Mouse (Mus musculus) midbrain, embryonic 14.5 days (tissue): Measurements from ENCODE around the gene Anks1b. TPM values are rescaled to one million over a fixed set of nuclear protein-coding genes. Genes with fewer than 3 reads are reported as not detected.

Experiments used
- ATAC-seq: fragments of 200-750 bp; cut with Nextera tagmentation; 2 replicates; pipeline ENCODE4 v1.8.0; 2017; ENCODE audit warnings: moderate number of reproducible peaks, moderate library complexity; ENCODE audit not compliant: low FRiP score, low TSS enrichment
- DNase-seq: peaks from one replicate; pipeline ENCODE4 v3.0.0-alpha.2; 2015
- H3K27ac ChIP-seq: fragments of 300-500 bp; sonication (generic); replicated peaks from 2 replicates; pipeline ENCODE4 v1.5.1; 2014; ENCODE audit warnings: mild to moderate bottlenecking, low read depth, low read length, moderate library complexity
- H3K27me3 ChIP-seq: fragments of 300-500 bp; sonication (generic); 2 replicates; pipeline ENCODE4 v1.6.1; 2014; ENCODE audit warnings: low read length, control low read depth, mixed read lengths; ENCODE audit not compliant: control insufficient read depth, insufficient read depth
- H3K36me3 ChIP-seq: fragments of 300-500 bp; sonication (generic); 2 replicates; pipeline ENCODE4 v1.6.1; 2014; ENCODE audit warnings: low read length, control low read depth; ENCODE audit not compliant: control insufficient read depth, insufficient read depth
- H3K4me1 ChIP-seq: fragments of 300-500 bp; sonication (generic); 2 replicates; pipeline ENCODE4 v1.6.1; 2014; ENCODE audit warnings: mild to moderate bottlenecking, antibody characterized with exemption, low read length, control low read depth; ENCODE audit not compliant: control insufficient read depth, insufficient read depth
- H3K4me2 ChIP-seq: fragments of 300-500 bp; sonication (generic); 2 replicates; pipeline ENCODE4 v1.6.1; 2014; ENCODE audit warnings: mild to moderate bottlenecking, low read length, moderate library complexity
- H3K4me3 ChIP-seq: fragments of 300-500 bp; sonication (generic); replicated peaks from 2 replicates; pipeline ENCODE4 v1.5.1; 2014; ENCODE audit warnings: low read depth, low read length
- H3K9ac ChIP-seq: fragments of 300-500 bp; sonication (generic); replicated peaks from 2 replicates; pipeline ENCODE4 v1.6.1; 2014; ENCODE audit warnings: mild to moderate bottlenecking, low read length, moderate library complexity
- H3K9me3 ChIP-seq: fragments of 300-500 bp; sonication (generic); 2 replicates; pipeline ENCODE4 v1.6.1; 2016; ENCODE audit warnings: low read length, control low read depth, mixed read lengths; ENCODE audit not compliant: control insufficient read depth
- WGBS: fragments of 180-500 bp; shearing (Covaris S2); extraction: QIAGEN DNeasy Blood & Tissue Kit; methylation state at CpG from one replicate; pipeline ENCODE4 v1.1.7; 2014; 5-methylcytosine and 5-hydroxymethylcytosine counted together
- polyA plus RNA-seq: library from polyadenylated mRNA; unstranded; fragments of >200 nt; fragmentation: Nextera tagmentation; extraction: Ambion mirVana; gene quantifications from 2 replicates; pipeline ENCODE4 v1.2.1, GENCODE M21; 2014

The Anks1b gene
- polyA plus RNA-seq, 1 experiment from 2014 or later = 73.1 TPM

- Histone ChIP-seq H3K27ac (no peak overlapping the region), H3K36me3 (no peaks in the 10 kb centered on the region), H3K4me2 (no peak overlapping the region), H3K27me3 (no peaks in the 10 kb centered on the region), H3K4me3 (no peak overlapping the region), H3K9me3 (no peaks in the 10 kb centered on the region), H3K4me1 (no peaks in the 10 kb centered on the region), H3K9ac (no peak overlapping the region)
- 55% methylated on average over 13 of the region's 13 CpGs for WGBS
- DNase-seq = no peak
- no peak for ATAC-seq
Measured at GRCm38 (mm10) chr10:90779561-90780400, 906.5 kb downstream of the Anks1b start.

GRCm38 (mm10) chr10:90784981-90785650, 911.8 kb downstream of the Anks1b start:
- Histone ChIP-seq H3K27ac (no peak overlapping the region), H3K9me3 (no peaks in the 10 kb centered on the region), H3K4me3 (no peak overlapping the region), H3K36me3 (no peaks in the 10 kb centered on the region), H3K9ac (no peak overlapping the region), H3K27me3 (no peaks in the 10 kb centered on the region), H3K4me2 (no peak overlapping the region), H3K4me1 (no peaks in the 10 kb centered on the region)
- WGBS = 55% methylated on average over 4 of the region's 4 CpGs
- DNase-seq = no peak
- ATAC-seq = no peak

- no peak overlapping the region for H3K4me2 ChIP-seq
- no peak for ATAC-seq
- 91% methylated on average over 8 of the region's 8 CpGs for WGBS
Measured at GRCm38 (mm10) chr10:90785680-90786079, 912.4 kb downstream of the Anks1b start.

GRCm38 (mm10) chr10:90803112-90803511, 929.8 kb downstream of the Anks1b start:
- no peaks in the 10 kb centered on the region for H3K9me3 ChIP-seq
- DNase-seq (no peak), ATAC-seq (no peak)
- no peak overlapping the region for H3K4me3 ChIP-seq
- no peak overlapping the region for H3K27ac ChIP-seq
- no peaks in the 10 kb centered on the region for H3K27me3 ChIP-seq
- no peaks in the 10 kb centered on the region for H3K36me3 ChIP-seq
- H3K9ac ChIP-seq = no peak overlapping the region
- H3K4me1 ChIP-seq = no peaks in the 10 kb centered on the region
- WGBS = 48% methylated on average over 6 of the region's 6 CpGs
- H3K4me2 ChIP-seq = no peak overlapping the region

More at GRCm38 (mm10) chr10:90785680-90786079, 912.4 kb downstream of the Anks1b start:
- Histone ChIP-seq H3K27me3 (no peaks in the 10 kb centered on the region), H3K4me1 (no peaks in the 10 kb centered on the region), H3K9ac (no peak overlapping the region), H3K9me3 (no peaks in the 10 kb centered on the region), H3K27ac (no peak overlapping the region), H3K4me3 (no peak overlapping the region), H3K36me3 (no peaks in the 10 kb centered on the region)
- DNase-seq = no peak

GRCm38 (mm10) chr10:90804602-90805095, 931.3 kb downstream of the Anks1b start:
- no peak for DNase-seq
- 5% methylated on average over 4 of the region's 4 CpGs for WGBS
- no peak overlapping the region for H3K9ac ChIP-seq

GRCm38 (mm10) chr10:90808616-90809310, 935.5 kb downstream of the Anks1b start:
- DNase-seq (no peak), ATAC-seq (no peak)
- no peaks in the 10 kb centered on the region for H3K27me3 ChIP-seq
- no peak overlapping the region for H3K27ac ChIP-seq
- no peaks in the 10 kb centered on the region for H3K36me3 ChIP-seq
- H3K4me2 ChIP-seq = no peak overlapping the region
- no peak overlapping the region for H3K9ac ChIP-seq
- H3K4me3 ChIP-seq = no peak overlapping the region
- no peaks in the 10 kb centered on the region for H3K9me3 ChIP-seq
- WGBS = 84% methylated on average over 8 of the region's 8 CpGs
- H3K4me1 ChIP-seq = no peaks in the 10 kb centered on the region

More at GRCm38 (mm10) chr10:90804602-90805095, 931.3 kb downstream of the Anks1b start:
- H3K27ac ChIP-seq = no peak overlapping the region
- H3K36me3 ChIP-seq = no peaks in the 10 kb centered on the region
- H3K4me2 ChIP-seq = no peak overlapping the region
- ATAC-seq = no peak
- H3K9me3 ChIP-seq = no peaks in the 10 kb centered on the region
- H3K27me3 ChIP-seq = no peaks in the 10 kb centered on the region
- H3K4me1 ChIP-seq = no peaks in the 10 kb centered on the region
- no peak overlapping the region for H3K4me3 ChIP-seq

GRCm38 (mm10) chr10:90809911-90810590, 936.7 kb downstream of the Anks1b start:
- Histone ChIP-seq H3K4me3 (no peak overlapping the region), H3K9ac (no peak overlapping the region), H3K27ac (no peak overlapping the region), H3K27me3 (no peaks in the 10 kb centered on the region), H3K36me3 (no peaks in the 10 kb centered on the region), H3K9me3 (no peaks in the 10 kb centered on the region), H3K4me2 (no peak overlapping the region), H3K4me1 (peaks cover 7% of the 10 kb centered on the region; the same call in 1 of the 2 replicates)
- ATAC-seq (no peak), DNase-seq (no peak)
- 30% methylated on average over 8 of the region's 8 CpGs for WGBS

- H3K9me3 ChIP-seq = no peaks in the 10 kb centered on the region
- no peak overlapping the region for H3K9ac ChIP-seq
- WGBS = 76% methylated on average over 4 of the region's 4 CpGs
- no peak overlapping the region for H3K27ac ChIP-seq
- no peak overlapping the region for H3K4me2 ChIP-seq
- H3K27me3 ChIP-seq = no peaks in the 10 kb centered on the region
- H3K4me1 ChIP-seq = peaks cover 7% of the 10 kb centered on the region; the same call in 1 of the 2 replicates
- ATAC-seq (no peak), DNase-seq (no peak)
- H3K36me3 ChIP-seq = no peaks in the 10 kb centered on the region
- H3K4me3 ChIP-seq = no peak overlapping the region
Measured at GRCm38 (mm10) chr10:90811446-90811845, 938.1 kb downstream of the Anks1b start.
